Mouse (Mus musculus) limb, embryonic 13.5 days (tissue): ENCODE results near the gene Brd4. TPM values are rescaled to one million over a fixed set of nuclear protein-coding genes. Genes with fewer than 3 reads are reported as not detected.

Source experiments
- ATAC-seq: fragments of 200-750 bp; cut with Nextera tagmentation; 2 replicates; pipeline ENCODE4 v1.8.0; 2017; ENCODE audit warnings: low read depth, moderate number of reproducible peaks, moderate TSS enrichment; ENCODE audit not compliant: low FRiP score
- H3K27ac ChIP-seq: fragments of 300-500 bp; sonication (generic); 2 replicates; pipeline ENCODE4 v1.5.1; 2015; ENCODE audit warnings: inconsistent platforms, mild to moderate bottlenecking, moderate library complexity
- H3K27me3 ChIP-seq: fragments of 300-500 bp; sonication (generic); 2 replicates; pipeline ENCODE4 v1.6.1; 2015; ENCODE audit warnings: mild to moderate bottlenecking, inconsistent platforms
- H3K36me3 ChIP-seq: fragments of 300-500 bp; sonication (generic); 2 replicates; pipeline ENCODE4 v1.6.1; 2015; ENCODE audit warnings: inconsistent platforms, mild to moderate bottlenecking, moderate library complexity
- H3K4me1 ChIP-seq: fragments of 300-500 bp; sonication (generic); 2 replicates; pipeline ENCODE4 v1.6.1; 2015; ENCODE audit warnings: inconsistent platforms
- H3K4me2 ChIP-seq: fragments of 300-500 bp; sonication (generic); replicated peaks from 2 replicates; pipeline ENCODE4 v1.6.1; 2015; ENCODE audit warnings: inconsistent platforms, mild to moderate bottlenecking, moderate library complexity
- H3K4me3 ChIP-seq: fragments of 300-500 bp; sonication (generic); 2 replicates; pipeline ENCODE4 v1.5.1; 2015; ENCODE audit warnings: moderate library complexity, mild to moderate bottlenecking, inconsistent platforms
- H3K9ac ChIP-seq: fragments of 300-500 bp; sonication (generic); 2 replicates; pipeline ENCODE4 v1.6.1; 2015; ENCODE audit warnings: mild to moderate bottlenecking, inconsistent platforms
- H3K9me3 ChIP-seq: fragments of 300-500 bp; sonication (generic); 2 replicates; pipeline ENCODE4 v1.6.1; 2016; ENCODE audit warnings: inconsistent platforms
- WGBS: fragments of 180-500 bp; shearing (Covaris S2); methylation state at CpG from one replicate; pipeline ENCODE4 v1.1.7; 2015; 5-methylcytosine and 5-hydroxymethylcytosine counted together
- polyA plus RNA-seq: library from polyadenylated mRNA; unstranded; fragments of >200 nt; fragmentation: Nextera tagmentation; extraction: Ambion mirVana; gene quantifications from 2 replicates; pipeline ENCODE4 v1.2.1, GENCODE M21; 2015

Gene Brd4
- polyA plus RNA-seq, 1 experiment from 2014 or later = 109 TPM

DNA sequence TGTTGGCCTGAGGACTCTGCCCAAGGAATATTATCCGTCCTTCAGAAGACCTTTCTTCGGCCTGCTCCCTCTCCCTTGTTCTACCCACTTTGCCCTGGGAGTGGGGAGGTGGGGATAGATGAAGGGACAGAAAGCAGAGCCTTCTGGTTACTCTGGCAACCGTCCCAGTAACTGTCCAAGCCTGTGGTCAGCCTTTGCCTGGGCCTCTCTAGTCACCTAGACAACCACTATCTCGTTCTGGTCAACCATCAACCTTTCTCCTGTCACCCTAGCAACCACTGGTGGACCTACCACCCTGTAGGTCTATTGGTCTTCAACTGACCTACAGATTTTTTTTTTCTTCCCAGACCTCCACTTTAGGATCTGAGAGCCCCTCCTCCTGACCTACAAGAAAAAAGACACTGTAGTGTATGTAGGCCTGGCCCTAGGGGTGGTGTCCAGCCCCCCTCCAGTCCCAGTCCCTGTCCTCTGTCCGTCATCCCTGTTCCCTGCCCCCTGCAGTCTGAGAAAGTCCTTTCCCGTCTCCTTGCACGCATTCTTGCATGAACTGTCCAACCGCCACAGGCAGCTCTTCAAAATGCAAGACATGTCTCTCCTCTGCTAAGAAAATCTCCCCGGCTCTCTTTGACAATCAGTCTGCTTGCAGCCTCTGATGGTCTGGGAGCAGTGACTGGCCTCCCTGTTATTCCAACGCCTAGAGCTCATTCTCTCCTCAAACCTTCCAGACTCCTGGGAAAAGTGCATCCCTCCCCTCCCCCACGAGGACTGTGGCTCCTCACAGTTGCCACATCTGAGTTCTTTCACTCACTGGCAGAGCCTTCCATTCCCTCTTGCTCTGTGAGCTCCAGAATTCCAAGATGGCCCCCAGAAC, 104.7 kb downstream of the Brd4 start:
- Histone ChIP-seq H3K9me3 (no peaks in the 10 kb centered on the region), H3K27ac (no peak overlapping the region), H3K4me1 (peaks cover 7% of the 10 kb centered on the region), H3K9ac (no peak overlapping the region), H3K36me3 (no peaks in the 10 kb centered on the region), H3K27me3 (no peaks in the 10 kb centered on the region), H3K4me2 (no peak overlapping the region), H3K4me3 (no peak overlapping the region)
- WGBS = 60% methylated on average over 11 of the region's 11 CpGs
- ATAC-seq = no peak

DNA sequence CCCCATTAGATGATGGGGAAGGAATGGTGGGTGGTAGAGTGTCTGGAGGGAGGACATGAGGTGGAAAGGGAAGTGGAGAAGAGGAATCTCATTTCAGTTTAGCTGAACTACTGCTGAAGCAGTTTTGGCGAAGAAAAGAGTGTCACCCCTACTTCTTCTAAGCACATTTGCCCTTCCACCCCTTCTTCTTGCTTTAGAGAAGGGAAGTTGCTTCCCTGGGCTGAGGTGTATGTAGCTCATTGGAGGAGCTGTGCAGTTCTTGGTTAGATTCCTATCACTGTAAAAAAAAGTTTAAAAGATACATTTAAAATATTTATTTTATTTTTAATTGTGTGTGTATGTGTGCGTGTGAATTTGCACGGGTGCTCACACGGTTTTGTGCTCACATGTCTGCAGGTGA, 107.6 kb downstream of the Brd4 start:
- Histone ChIP-seq H3K27ac (no peak overlapping the region), H3K9ac (no peak overlapping the region), H3K27me3 (no peaks in the 10 kb centered on the region), H3K4me2 (no peak overlapping the region), H3K4me1 (peaks cover 10% of the 10 kb centered on the region), H3K36me3 (no peaks in the 10 kb centered on the region), H3K9me3 (no peaks in the 10 kb centered on the region), H3K4me3 (no peak overlapping the region)
- 93% methylated on average over 4 of the region's 4 CpGs for WGBS
- no peak for ATAC-seq

DNA sequence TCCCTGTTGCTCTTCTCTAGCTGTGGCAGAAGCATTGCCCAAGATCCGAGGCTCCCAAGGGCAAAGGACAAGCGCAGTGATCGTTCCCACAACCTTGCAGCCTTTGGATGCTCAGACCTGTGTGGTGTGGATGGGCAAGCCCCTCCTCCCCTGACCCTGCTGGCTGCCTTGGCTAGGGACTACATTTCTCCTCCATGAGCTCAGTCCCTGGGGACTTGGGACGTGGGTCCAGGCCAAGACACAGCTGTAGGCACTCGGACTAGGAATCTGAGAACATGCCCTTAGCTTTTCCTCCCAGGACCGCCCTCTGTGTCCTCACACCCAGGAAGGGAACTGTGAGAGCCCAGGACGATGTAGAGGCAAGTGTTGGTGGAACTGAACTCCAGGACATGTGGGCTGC, 111.4 kb downstream of the Brd4 start:
- H3K4me3 ChIP-seq = no peak overlapping the region
- no peak overlapping the region for H3K9ac ChIP-seq
- H3K4me1 ChIP-seq = peaks cover 14% of the 10 kb centered on the region
- H3K27me3 ChIP-seq = no peaks in the 10 kb centered on the region
- WGBS = 68% methylated on average over 7 of the region's 7 CpGs
- H3K4me2 ChIP-seq = no peak overlapping the region
- no peak for ATAC-seq
- H3K27ac ChIP-seq = no peak overlapping the region
- no peaks in the 10 kb centered on the region for H3K9me3 ChIP-seq
- no peaks in the 10 kb centered on the region for H3K36me3 ChIP-seq

GRCm38 (mm10) chr17:32172485-32172884, 112.0 kb downstream of the Brd4 start:
- peaks cover 15% of the 10 kb centered on the region for H3K4me1 ChIP-seq
- ATAC-seq = no peak
- no peaks in the 10 kb centered on the region for H3K9me3 ChIP-seq
- H3K4me2 ChIP-seq = no peak overlapping the region
- no peaks in the 10 kb centered on the region for H3K27me3 ChIP-seq
- H3K9ac ChIP-seq = no peak overlapping the region
- H3K27ac ChIP-seq = no peak overlapping the region
- H3K4me3 ChIP-seq = no peak overlapping the region
- WGBS = 75% methylated on average over 2 of the region's 2 CpGs
- no peaks in the 10 kb centered on the region for H3K36me3 ChIP-seq

DNA sequence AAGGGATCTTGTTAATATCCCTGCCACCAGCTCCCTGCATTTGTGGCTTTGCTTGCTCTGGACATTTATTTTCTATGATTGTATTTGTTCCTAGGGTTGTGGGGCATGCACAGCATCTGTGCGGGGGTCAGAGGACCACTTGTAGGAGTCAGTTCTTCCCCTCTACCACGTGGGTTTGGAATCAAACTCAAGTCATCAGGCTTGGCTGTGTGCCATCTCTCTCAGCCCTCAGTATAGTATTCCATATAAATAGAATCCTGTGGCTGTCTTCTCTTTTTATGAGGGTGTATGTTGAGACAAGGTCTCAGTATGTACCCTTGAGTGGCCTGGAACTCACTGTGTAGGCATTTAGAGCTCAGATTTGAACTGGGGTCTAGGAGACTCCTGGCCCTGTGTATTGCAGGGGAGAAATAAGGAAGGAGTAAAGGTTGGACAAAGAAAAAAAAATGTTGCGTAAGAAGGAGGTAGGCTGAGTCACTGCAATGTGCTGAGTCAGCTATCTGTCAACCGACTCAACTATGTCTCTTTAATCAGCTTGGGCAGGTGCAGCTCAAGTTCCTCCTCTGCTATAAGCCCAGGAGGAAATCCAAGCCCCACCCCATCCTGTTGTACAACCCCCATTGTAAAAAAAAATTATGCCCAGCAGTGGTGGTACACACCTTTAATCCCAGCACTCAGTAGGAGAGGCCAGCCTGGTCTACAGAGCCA, 114.8 kb downstream of the Brd4 start:
- no peak overlapping the region for H3K4me3 ChIP-seq
- no peak overlapping the region for H3K4me2 ChIP-seq
- no peak overlapping the region for H3K9ac ChIP-seq
- H3K4me1 ChIP-seq = peaks cover 31% of the 10 kb centered on the region
- 63% methylated on average over 4 of the region's 4 CpGs for WGBS
- no peaks in the 10 kb centered on the region for H3K27me3 ChIP-seq
- H3K27ac ChIP-seq = no peak overlapping the region
- H3K9me3 ChIP-seq = no peaks in the 10 kb centered on the region
- ATAC-seq = no peak
- H3K36me3 ChIP-seq = no peaks in the 10 kb centered on the region

DNA sequence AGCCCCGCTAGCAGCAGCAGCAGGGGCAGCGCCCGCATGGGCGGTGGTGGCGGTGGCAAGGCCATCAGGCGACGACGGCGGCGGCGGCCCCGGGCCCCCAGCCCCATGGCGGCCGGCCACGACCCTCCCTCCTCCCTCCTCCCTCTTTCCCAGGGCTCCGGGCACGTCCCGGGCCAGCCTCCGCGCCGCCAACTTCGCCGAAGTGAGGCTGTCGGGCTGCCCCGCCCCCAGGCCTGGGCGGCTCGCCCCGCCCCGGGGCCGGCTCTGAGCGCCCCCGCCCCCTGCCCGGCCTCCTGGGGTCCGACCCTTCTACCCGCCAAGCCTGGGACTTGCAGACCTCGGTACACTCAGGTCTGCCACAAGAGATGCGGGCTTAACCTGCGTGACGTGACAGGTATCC, 117.8 kb downstream of the Brd4 start, which contains the start of gene Notch3:
Gene Notch3 (minus strand): TSS at position 166 of the 400 bp plus-strand sequence.
- H3K27ac ChIP-seq = peak within 1 kb of the TSS; percentile 92
- H3K4me2 ChIP-seq = peak within 1 kb of the TSS; percentile 84
- ATAC-seq = peak; percentile 76
- H3K9ac ChIP-seq = peak within 1 kb of the TSS; percentile 85
- no peaks in the 10 kb centered on the region for H3K27me3 ChIP-seq
- no peaks in the 10 kb centered on the region for H3K36me3 ChIP-seq
- WGBS = under 1% methylated on average over 38 of the region's 39 CpGs
- H3K4me1 ChIP-seq = peaks cover 51% of the 10 kb centered on the region
- H3K4me3 ChIP-seq = peak within 1 kb of the TSS; percentile 77
- no peaks in the 10 kb centered on the region for H3K9me3 ChIP-seq

GRCm38 (mm10) chr17:32165803-32166595, 118.5 kb downstream of the Brd4 start:
- Histone ChIP-seq H3K36me3 (no peaks in the 10 kb centered on the region), H3K4me1 (peaks cover 54% of the 10 kb centered on the region), H3K4me3 (peak overlapping the region; percentile 77), H3K27me3 (no peaks in the 10 kb centered on the region), H3K4me2 (peak overlapping the region; percentile 84), H3K9me3 (no peaks in the 10 kb centered on the region), H3K9ac (peak overlapping the region; percentile 85), H3K27ac (peak overlapping the region; percentile 92)
- ATAC-seq = peak; percentile 66
- 1% methylated on average over 24 of the region's 43 CpGs for WGBS

- H3K4me3 ChIP-seq = peak overlapping the region; percentile 77
- no peaks in the 10 kb centered on the region for H3K36me3 ChIP-seq
- peak overlapping the region; percentile 85 for H3K9ac ChIP-seq
- no peaks in the 10 kb centered on the region for H3K27me3 ChIP-seq
- 4% methylated on average over 9 of the region's 9 CpGs for WGBS
- ATAC-seq = peak; percentile 64
- H3K4me2 ChIP-seq = peak overlapping the region; percentile 84
- H3K9me3 ChIP-seq = no peaks in the 10 kb centered on the region
- H3K4me1 ChIP-seq = peaks cover 54% of the 10 kb centered on the region
- H3K27ac ChIP-seq = peak overlapping the region; percentile 92
These were observed 119.2 kb downstream of the Brd4 start for GRCm38 (mm10) chr17:32165266-32165802.

DNA sequence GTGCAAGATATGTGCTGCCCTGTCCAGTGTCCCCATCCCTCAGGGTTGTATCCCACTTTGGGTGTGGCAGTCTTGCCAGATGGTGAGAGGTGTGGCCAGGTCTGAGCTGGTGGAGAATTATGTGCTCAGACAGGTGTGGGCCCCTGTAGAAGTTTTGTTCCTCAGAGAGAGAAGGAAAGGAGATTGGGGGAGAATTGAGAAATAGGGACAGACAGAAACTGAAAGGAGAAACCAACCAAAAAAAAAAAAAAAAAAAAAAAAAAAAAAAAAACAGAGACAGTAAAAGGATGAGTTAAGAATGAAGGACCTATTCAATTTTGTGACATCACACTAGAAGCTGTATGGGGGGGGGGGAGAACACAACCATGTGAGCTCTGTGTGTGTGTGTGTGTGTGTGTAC, 119.7 kb downstream of the Brd4 start:
- Histone ChIP-seq H3K9ac (no peak overlapping the region), H3K4me2 (peak overlapping the region; percentile 84), H3K27me3 (no peaks in the 10 kb centered on the region), H3K4me1 (peaks cover 52% of the 10 kb centered on the region), H3K9me3 (no peaks in the 10 kb centered on the region), H3K27ac (no peak overlapping the region), H3K36me3 (no peaks in the 10 kb centered on the region), H3K4me3 (peak overlapping the region; percentile 77)
- ATAC-seq = no peak

DNA sequence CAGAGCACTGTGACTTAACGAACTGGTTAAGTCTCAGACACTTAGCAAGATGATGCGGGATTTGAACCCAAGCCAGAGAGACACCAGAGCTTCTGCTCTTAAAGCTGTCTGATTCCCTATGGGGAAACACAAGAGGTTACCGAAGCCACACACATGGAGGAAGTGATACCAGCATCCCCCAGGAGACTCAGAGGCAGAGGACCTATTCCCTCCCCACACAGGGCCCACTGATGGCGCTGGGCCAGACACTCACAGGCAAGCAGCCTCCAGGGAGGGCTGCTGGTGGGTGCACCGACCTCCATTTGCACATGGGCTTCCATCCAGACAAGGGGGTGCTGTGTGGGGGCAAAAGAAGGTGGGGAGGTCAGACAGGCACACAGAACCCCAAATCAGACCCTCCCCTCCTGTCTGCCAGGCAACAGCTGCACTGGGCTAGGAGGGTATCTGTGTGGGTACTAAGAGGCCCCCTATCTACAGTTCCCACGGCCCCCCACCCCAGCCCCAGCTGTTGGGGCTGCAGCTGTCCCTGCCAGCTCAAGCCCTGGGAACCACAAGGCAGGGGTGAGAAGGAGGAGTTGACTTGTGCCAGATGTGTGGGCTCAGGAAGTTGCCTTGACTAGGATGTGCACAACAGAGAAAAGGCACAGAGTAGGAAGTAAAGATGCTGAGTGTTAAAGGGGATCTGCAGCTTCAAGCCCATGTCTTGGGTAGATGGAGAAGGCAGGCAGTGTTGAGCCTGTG, 120.4 kb downstream of the Brd4 start:
- Histone ChIP-seq H3K4me3 (no peak overlapping the region), H3K9me3 (no peaks in the 10 kb centered on the region), H3K9ac (no peak overlapping the region; the same call in 1 of the 2 replicates), H3K27me3 (no peaks in the 10 kb centered on the region), H3K27ac (peak overlapping the region; percentile 10; the same call in 1 of the 2 replicates), H3K4me2 (peak overlapping the region; percentile 34), H3K4me1 (peaks cover 50% of the 10 kb centered on the region), H3K36me3 (no peaks in the 10 kb centered on the region)
- ATAC-seq = no peak
- 60% methylated on average over 6 of the region's 6 CpGs for WGBS

DNA sequence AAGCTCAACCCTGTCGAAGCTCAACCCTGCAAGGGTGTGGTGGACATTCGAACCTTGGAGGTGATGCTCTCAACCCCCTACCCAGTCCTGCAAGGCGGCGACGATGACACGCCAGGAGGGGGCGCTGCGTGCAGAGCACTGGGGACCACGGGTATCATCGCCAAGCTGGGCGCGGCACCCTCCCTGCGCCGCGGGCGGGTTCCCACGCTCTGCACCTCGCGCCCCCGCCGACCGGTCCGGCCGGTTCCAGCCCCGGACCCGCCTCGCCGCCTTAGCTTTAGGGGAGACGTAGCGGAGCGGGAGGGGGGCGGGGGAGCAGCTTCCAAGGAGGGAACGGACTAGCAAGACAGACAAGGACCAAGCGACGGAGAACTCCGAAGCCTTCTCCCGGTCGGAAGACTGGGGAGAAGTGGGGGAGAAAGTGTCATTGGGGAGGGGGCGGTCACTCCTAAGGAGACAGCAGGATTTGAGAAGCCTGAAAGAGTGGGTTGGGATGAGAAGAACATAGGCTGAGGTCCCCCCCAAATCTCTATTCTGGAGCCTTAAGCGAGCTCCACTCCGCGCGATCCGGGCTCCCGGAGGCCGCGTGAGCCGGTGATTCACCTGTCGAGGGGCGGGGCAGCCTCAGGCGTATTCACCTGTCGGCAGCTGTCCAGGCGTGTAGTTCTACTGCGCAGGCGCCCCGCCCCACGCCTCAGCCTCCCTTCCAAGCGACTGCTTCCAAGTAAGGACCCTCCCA, 122.2 kb downstream of the Brd4 start:
- ATAC-seq = no peak
- Histone ChIP-seq H3K27ac (no peak overlapping the region), H3K4me3 (peak overlapping the region; percentile 50), H3K4me1 (peaks cover 47% of the 10 kb centered on the region), H3K4me2 (peak overlapping the region; percentile 91), H3K9ac (peak overlapping the region; percentile 66), H3K27me3 (no peaks in the 10 kb centered on the region), H3K36me3 (peaks cover 16% of the 10 kb centered on the region), H3K9me3 (no peaks in the 10 kb centered on the region)
- WGBS = 2% methylated on average over 57 of the region's 58 CpGs
